Mouse (Mus musculus): ENCODE measurements at regions not wholly inside any gene's neighbourhood (a gene's known extent, or its start where the extent isn't known, plus 50 kb on each side); places are given as distances from the start of the nearest gene placed in this dataset.
"Not testable (repeated sequence)": the region's sequence is repeated elsewhere in the genome, so short reads cannot be mapped to it uniquely, and the experiment has no call there.

GRCm38 (mm10) chr6:66399091-66399755, 136.0 kb upstream of the Mad2l1 start:
- no peak for DNase-seq

- DNase-seq: no peak
These were observed 133.7 kb upstream of the Mad2l1 start for GRCm38 (mm10) chr6:66401468-66401867.

- no peak for DNase-seq
These were observed 133.2 kb upstream of the Mad2l1 start for GRCm38 (mm10) chr6:66401868-66402440.

- no peak for DNase-seq
These were observed 120.4 kb upstream of the Mad2l1 start for GRCm38 (mm10) chr6:66414822-66415221.

- DNase-seq: no peak
These were observed 115.6 kb upstream of the Mad2l1 start for GRCm38 (mm10) chr6:66419452-66420041.

- no peak for DNase-seq
These were observed 106.8 kb upstream of the Mad2l1 start for GRCm38 (mm10) chr6:66428370-66428769.

GRCm38 (mm10) chr6:66450408-66450807, 84.8 kb upstream of the Mad2l1 start:
- not testable (repeated sequence) for DNase-seq

- DNase-seq: no peak
These were observed 77.0 kb upstream of the Mad2l1 start for GRCm38 (mm10) chr6:66458172-66458571.

GRCm38 (mm10) chr6:66464540-66464939, 70.7 kb upstream of the Mad2l1 start:
- DNase-seq: no peak

- no peak for DNase-seq
These were observed 69.9 kb upstream of the Mad2l1 start for GRCm38 (mm10) chr6:66465137-66465853.

- DNase-seq: no peak
These were observed 68.4 kb upstream of the Mad2l1 start for GRCm38 (mm10) chr6:66466757-66467156.

- no peak for DNase-seq
These were observed 64.5 kb upstream of the Mad2l1 start for GRCm38 (mm10) chr6:66470627-66471249.

GRCm38 (mm10) chr6:66471786-66472185, 63.4 kb upstream of the Mad2l1 start:
- no peak for DNase-seq

GRCm38 (mm10) chr6:66472697-66473096, 62.5 kb upstream of the Mad2l1 start:
- no peak for DNase-seq

GRCm38 (mm10) chr6:66477575-66477974, 57.6 kb upstream of the Mad2l1 start:
- DNase-seq: no peak

GRCm38 (mm10) chr6:66478326-66478964, 56.7 kb upstream of the Mad2l1 start:
- DNase-seq: no peak

GRCm38 (mm10) chr6:66479576-66479975, 55.6 kb upstream of the Mad2l1 start:
- no peak for DNase-seq

- no peak for DNase-seq
These were observed 55.0 kb upstream of the Mad2l1 start for GRCm38 (mm10) chr6:66480207-66480606.

GRCm38 (mm10) chr6:66482797-66483196, 52.4 kb upstream of the Mad2l1 start:
- no peak for DNase-seq

Measured in lung, postnatal 4 days (tissue).